Mouse (Mus musculus) heart, postnatal 25 days (tissue): Measurements from ENCODE around the gene Ess2. TPM values are rescaled to one million over a fixed set of nuclear protein-coding genes. Genes with fewer than 3 reads are reported as not detected.

Experiments
- DNase-seq: peaks from one replicate; pipeline ENCODE4 v3.0.0; 2022; ENCODE audit warnings: low spot score
- intact Hi-C: fragments of 180-260 bp; cut with DNase I; formaldehyde crosslinking; loops from one replicate; pipeline ENCODE4 v1.15.1; 2025
- total RNA-seq, 2 experiments: library from RNA; stranded (reverse); gene quantifications; 2 replicates each; pipeline ENCODE4 v1.2.3; 2021

The Ess2 gene
- total RNA-seq, 2 experiments from 2014 or later = 8.7 to 9.3 TPM

DNA sequence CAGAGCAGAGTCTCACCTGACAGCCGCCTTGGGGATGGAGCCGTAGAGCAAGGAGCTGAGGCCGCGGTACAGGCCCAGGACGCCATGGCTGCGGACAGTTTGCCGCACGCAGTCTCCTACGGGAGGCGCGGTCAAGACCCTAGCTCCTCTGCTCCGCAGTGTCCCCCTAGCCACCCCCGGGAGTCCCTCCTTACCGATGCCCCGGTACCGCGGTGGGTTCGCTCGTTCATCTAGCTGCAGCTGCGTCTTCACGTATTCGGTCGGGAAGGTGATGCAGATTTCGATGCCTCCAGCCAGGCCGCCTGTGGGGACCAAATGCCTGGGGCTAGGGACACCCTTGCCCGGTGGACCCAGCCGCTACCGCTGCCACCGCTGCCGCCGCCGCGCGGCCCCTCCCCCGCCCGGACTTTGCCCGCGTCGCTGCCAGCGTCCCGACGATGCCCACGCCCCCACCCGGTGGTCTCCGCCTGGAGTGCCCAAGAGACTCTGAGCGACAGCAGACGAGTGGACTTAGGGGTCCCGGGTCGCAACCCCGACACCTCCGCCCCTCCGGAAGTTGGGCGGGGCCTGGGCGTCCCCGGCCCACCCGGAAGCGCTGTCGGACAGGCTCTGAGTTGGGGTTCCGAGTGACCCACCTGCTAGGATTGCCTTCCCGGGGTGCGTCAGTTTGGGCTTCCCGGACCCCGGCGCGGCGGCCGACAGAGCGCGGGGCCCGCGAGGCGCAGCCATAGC is 16.4 kb upstream of the Ess2 start:
- DNase-seq = no peak
- intact Hi-C loops = loop anchor here (5.0 to 10.0 kb wide), 3 partner anchors 60 to 307 kb away; partner anchors contain the start of gene Zdhhc8

DNA sequence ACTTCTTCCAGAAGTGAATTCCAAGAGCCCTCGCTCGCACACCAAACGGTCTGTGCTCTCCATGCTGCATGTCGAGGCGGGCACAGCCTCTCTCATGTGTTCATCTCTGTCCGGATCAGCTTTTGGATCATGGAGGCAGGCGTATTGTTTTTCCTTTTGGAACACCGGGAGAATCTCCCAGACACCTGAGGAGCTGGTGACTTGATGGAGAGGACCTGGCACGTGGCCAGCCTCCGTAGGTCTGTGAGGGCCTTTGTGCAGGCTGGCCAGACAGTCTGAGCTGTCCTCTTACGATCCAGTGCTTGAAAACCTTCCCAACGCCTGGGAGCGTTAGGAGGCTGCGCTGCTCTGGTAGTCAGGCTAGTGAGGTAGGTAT is 11.0 kb upstream of the Ess2 start:
- intact Hi-C loops = loop anchor here (10.0 kb wide), 1 partner anchor 313 kb away; the partner anchor contains the start of gene Zdhhc8
- DNase-seq = no peak

DNA sequence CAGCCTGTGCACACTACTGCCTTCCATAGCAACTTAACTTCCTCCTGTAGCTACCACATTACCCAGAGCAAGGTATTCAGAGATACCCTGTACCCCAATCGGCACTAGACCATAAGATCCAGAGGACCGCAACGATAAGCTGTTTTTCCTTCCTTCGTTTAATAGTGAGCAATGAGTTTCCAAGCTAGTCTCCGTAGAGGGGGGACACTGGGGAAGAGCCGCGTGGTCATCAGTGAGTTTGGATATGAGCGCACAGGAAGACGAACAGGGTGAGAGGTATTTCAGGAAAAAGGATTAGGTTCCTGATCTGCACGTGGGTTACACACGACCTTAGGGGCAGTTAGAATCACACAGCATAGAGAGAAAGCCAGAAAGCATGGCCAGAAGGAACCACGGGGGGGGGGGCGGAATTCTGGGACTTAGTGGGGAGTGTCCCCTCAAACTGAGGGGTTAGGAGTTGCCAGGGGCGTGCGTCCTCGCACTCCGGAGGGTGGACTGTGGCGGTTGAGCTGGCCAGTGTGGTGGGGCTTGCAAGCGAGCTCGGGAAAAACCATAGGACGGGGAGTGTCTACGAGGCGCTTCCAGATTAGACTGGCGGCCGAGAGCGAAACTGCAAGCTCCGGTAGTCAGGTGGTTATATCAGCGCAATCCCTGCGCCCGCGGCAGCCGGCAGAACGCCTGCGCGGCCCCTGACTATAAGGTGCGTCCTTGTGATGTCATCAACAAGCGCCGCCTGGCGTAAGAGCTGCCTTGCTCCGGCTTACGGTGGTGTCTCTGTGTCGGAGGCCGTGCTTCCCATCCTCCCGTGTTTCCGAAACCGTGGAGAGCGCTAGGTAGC is 10.4 kb upstream of the Ess2 start:
- DNase-seq = peak; percentile 89
- intact Hi-C loops = loop anchor here (1.0 to 10.0 kb wide), 2 partner anchors 10 to 313 kb away; partner anchors contain the start of genes Ess2 and Zdhhc8

DNA sequence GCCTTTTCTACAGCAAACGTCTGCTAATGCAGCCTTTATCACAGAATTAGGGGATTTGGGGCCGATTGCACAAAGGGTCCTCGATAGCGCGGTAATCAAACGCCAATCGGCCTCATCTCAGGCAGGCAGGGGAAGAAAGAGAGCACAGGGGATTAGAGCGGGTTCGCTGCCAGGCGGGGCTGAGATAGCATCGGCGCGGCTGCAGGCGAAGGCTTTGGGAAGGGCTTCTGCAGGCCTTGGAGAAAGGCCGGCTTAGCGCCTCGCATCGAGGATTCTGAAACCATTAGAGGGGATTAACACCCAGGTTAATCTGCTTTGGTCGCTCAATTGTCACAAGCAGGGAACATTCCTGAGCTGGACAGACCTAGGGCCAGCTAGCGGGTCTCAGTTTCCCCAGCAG is 9.4 kb upstream of the Ess2 start:
- no peak for DNase-seq
- intact Hi-C loops = loop anchor here (10.0 kb wide), 1 partner anchor 314 kb away; the partner anchor contains the start of gene Zdhhc8

DNA sequence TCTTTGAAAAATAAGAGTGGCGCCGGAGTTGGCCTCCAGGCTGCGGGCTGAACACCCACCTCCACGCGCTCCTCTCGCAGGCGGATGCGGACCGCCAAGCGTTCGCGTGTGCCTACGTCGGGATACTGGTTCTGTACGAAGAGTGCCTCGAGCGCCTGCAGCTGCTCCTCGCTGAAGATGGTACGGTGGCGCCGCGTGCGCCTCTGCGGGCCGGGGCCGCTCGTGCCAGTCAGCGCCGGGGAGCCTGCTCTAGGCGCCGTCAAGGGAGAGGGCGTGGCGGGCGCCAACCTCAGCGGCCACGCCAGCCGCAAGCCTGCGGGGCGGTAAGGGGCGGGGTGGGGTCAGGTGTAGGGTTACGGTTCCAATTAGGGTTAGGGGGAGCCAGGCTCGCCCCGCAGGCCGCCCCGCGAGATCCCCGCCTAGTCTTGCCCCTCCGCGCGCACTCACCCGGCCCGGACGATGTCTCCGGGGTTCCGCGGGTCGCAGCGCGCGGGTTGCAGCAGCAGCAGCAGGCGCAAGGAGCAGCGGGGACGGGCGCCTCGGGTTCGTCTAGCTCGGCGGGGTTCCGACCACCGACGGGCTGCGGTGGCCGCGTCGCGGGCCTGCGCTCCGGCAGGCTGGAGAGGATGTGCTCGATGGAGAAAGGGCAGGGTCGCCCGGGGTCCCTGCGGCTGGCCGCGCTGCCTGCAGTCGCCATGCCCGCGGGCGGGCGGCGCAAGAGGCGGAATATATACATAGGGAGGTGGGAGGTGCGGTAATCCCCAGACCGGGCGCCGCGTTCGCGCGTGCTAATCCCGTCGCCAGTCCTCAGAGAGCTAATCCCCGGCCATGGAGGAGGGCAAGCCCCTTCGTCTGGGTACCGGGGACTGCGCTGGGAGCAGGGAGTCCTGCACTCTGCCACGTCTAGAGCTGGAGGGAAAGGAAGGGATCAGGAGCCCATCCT is 3.4 kb upstream of the Ess2 start, which contains the start of gene Gsc2:
Gsc2 (minus strand) TSS at position 753 of the 943 bp plus-strand sequence.
- no peak for DNase-seq
- intact Hi-C loops = loop anchor here (5.0 kb wide), 1 partner anchor 133 kb away; no protein-coding TSS in a partner anchor

DNA sequence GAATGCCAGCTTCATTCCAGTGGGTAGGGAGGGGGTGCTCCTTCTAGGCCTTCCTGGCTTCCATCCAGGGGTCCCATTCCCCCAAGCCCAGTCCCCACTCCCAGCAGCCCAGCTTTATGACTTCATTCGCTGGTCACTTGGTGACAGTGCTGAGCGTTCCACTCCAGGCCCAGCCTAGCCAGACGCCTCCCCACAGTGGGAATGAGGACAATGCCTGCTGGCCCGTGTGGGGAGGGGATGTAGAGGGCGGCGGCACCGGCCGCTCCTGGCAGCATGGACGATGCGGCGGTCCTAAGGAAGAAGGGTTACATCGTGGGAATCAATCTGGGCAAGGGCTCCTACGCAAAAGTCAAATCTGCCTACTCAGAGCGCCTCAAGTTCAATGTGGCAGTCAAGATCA is 12.7 kb downstream of the Ess2 start, which contains the start of the genes Dgcr2 and Tssk2:
Dgcr2 (minus strand) TSS at position 101 of the 400 bp plus-strand sequence.
Tssk2 (plus strand) TSS at position 176 of the 400 bp plus-strand sequence.
- no peak for DNase-seq
- intact Hi-C loops = loop anchor here (10.0 kb wide), 1 partner anchor 726 kb away; the partner anchor contains the start of genes Gm49601, Gp1bb and Sept5

DNA sequence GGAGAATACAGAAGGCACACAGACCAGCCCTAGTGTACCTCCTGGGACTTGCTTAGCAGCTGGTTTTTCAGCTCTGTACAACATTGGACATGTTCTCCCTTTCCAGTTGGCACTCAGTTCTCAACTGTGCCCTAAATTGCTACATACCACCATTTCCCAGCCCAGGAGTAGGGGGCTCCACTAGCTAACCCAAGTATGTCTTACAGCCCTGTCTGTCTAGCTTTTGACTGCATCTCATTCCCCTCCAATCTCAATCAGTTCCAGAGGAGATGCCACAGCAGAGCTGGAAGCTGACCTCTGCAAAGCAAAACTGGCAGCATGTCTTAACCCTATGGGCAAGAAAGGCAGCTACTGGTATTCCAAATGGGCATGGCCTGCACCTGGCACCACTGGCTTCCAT is 15.1 kb downstream of the Ess2 start:
- DNase-seq = no peak

DNA sequence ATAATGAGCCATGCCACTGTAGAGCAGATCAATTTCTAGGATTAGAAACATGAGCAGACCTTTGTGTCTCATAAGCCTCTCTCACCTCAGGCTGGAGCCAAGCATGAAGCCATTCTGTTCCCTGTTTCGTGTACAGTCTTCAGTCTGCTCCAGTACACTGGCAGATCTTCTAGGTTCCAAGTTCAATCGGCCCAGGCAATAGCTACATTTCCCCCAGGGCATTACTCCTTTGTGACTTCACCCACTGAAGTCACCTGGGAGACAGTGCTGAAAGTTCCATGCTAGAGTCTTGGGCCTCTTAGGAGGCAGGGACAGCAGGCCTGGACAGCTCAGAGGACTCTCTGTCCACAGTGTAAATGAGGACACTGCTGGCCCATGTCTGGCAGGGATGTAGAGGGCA is 17.2 kb downstream of the Ess2 start, which contains the start of gene Tssk1:
Tssk1 (plus strand) TSS at position 301 of the 400 bp plus-strand sequence.
- intact Hi-C loops = loop anchor here (10.0 kb wide), 1 partner anchor 731 kb away; the partner anchor contains the start of genes Gm49601, Gp1bb and Sept5
- DNase-seq = no peak

More for the DNA sequence above, 15.1 kb downstream of the Ess2 start:
- intact Hi-C loops = loop anchor here (10.0 kb wide), 1 partner anchor 729 kb away; the partner anchor contains the start of genes Gm49601, Gp1bb and Sept5

DNA sequence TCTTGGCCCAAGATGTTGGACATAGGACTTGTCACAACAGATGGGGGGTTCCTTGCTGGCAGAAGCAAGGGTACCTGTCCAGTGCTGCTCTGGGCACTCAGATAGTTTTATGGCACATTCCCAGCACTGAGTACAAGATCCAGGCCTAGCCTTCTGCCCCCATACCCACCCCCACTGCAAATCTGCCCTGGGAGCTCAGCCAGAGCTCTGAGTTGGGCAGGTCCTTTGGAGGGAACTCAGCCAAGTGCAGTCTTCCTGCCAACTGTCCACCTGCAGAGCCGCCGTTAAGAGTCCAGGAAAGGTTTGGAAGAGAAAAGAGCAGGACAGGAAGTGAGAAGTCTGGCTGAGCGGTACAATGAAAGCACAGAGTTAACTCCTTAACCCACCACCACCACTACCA is 18.5 kb downstream of the Ess2 start:
- no peak for DNase-seq
- intact Hi-C loops = loop anchor here (10.0 kb wide), 1 partner anchor 732 kb away; the partner anchor contains the start of genes Gm49601, Gp1bb and Sept5

DNA sequence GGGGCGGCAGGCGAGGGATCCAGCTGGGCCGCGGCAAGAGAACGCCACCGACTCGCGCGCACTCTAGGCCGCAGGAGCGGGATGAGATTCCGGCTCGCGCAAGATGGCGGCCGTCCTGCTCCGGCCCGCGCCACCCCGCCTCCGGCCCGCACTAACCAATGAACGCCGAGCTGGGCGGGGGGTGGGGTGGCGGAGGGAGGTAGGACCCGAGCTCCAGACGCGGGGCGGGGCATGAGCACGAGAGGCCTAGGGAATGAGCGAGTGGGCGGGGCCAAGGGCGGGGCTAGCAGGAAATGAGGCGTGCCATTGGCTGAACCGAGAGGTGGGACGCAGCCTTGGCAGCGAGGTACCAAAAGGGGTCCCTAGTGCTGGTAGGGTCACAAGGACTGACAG is 19.6 kb downstream of the Ess2 start, which contains the start of gene Gm20518:
Gm20518 (minus strand) TSS at position 105 of the 393 bp plus-strand sequence.
- intact Hi-C loops = loop anchor here (10.0 kb wide), 1 partner anchor 733 kb away; the partner anchor contains the start of genes Gm49601, Gp1bb and Sept5
- DNase-seq = peak; percentile 97

DNA sequence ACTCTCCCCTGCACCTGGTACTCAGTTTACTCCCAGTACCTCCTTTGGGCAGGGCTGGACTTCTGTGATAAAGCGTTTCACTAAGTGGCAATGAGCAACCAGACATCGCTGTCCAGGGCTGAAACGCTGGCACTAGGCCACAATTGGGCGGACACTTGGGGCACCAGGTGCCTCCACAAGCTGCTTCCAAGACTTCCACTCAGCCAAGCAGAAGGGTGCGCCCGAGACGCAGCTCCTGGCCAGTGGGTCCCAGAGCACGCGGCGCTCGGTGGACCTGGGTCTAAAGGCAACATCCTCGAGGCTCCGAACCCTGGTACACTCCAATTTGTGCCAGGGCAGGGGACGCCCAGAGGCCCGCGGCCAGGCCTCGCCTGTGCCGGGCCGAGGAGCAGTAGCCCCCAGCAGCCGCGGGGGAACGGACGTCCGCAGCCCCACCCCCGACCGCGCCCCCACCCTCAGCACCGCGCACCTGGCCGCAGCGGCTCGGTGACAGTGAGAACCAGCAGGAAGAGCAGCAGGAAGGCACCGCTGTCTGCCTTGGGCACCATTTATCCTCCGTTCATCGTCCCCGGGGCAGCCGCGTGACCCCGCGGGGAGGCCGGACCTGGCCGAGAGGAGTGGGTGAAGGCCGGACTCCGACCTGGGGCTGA is 20.1 kb downstream of the Ess2 start:
- intact Hi-C loops = loop anchor here (10.0 kb wide), 1 partner anchor 734 kb away; the partner anchor contains the start of genes Gm49601, Gp1bb and Sept5
- peak; percentile 47 for DNase-seq

DNA sequence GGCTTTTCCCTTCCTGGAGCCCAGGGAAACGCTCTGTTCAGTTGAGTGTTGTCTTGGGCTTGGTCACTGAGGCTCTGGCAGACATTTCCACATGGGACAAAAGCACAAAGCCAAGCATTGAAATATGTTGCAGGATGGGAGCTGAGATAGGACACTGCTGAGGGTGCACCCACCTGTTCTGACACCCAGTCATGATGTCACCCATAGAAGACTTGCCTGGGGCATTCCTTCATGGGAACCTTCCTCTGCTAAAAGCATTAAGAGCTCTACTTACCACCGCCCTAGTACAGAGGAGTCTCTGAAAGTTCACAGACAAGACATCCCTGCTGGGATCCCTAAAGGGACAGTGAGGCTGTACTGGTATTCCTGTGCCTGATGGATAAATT is 20.8 kb downstream of the Ess2 start:
- intact Hi-C loops = loop anchor here (10.0 kb wide), 1 partner anchor 734 kb away; the partner anchor contains the start of genes Gm49601, Gp1bb and Sept5
- DNase-seq = no peak

DNA sequence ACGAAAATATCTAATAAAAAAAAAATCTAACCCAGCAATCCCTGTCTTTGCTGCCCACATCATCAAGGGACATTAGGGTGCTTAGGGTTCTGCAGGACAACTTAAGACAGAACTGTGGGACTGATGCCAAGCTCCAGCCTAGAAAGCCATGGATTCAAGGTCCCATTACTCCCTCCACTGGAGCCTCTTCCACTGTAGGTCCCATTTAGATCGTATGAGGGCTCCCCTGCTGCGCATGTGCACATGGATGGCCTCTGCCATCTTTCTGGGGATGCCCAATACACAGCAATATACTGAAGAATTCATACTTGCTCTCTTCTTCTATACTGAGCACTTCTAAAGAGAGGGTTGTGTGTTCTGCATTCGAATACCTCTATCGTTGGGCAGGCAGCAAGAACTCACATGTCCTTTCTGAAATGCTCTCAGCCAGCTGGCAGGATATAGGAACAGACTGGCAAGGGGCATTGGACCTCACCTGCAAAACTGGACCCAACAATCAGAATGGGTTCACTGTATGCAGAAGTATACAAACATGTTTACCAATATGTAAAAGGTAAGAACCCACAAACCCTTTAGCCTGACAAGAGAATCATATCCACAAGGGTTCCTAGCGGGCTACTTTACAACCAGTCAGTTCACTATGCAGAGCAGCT is 21.3 kb downstream of the Ess2 start:
- DNase-seq = no peak
- intact Hi-C loops = loop anchor here (10.0 kb wide), 1 partner anchor 735 kb away; the partner anchor contains the start of genes Gm49601, Gp1bb and Sept5

DNA sequence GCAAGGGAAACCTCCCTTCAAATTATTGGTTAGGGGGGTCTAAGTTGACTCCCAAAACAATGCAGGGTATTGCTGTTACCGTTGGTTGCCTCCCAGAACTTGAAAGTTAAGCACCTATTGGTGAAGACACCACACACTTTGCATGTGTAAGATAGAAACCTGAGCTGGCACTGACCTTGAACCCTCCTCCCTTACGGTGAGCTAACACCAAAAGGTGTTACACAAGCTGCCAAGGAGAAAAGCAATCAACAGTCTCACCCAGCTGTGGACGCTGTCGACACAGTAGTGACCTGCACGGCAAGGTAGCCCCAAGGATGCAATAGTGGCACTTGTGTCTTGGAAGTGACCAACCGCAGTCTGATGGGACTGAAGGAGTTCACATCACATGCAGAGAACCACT is 27.0 kb downstream of the Ess2 start:
- intact Hi-C loops = no loop called here
- DNase-seq = no peak

DNA sequence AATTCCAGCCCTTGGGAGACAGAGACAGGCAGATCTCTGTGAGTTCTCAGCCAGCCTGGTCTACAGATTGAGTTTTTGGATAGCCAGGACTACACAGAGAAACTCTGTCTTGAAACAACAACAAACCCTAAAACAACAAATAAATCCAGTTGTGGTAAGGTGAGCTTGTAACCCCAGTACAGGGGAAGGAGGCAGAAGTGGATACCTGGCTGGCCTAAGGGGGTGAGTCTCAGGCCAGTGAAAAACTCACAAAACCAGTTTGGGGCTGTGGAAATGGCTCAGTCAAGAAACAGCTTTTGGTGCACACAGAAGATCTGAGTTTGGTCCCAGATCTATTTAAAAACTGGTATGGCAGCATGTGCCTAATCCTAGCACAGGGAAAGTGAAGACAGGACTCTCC is 29.0 kb downstream of the Ess2 start:
- DNase-seq = no peak
- intact Hi-C loops = no loop called here

DNA sequence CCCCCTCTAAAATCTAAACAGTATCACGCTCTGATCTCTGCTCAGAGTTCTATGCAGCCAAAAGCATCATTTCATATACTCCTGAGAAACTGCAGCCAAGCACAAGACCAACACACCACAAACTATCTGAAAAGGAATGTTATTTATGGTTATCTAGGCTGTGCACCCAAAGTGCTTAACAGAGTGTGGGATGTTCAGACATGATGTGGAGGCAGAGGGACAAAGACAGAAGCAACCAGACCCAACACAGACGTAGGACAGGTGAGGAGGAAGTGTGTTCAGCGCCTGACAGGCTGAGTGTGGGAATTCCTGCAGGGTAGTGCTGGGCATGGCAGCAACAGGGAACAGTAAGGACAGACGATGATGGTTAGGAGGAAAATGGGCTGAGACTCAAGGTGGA is 31.6 kb downstream of the Ess2 start:
- intact Hi-C loops = no loop called here
- no peak for DNase-seq

DNA sequence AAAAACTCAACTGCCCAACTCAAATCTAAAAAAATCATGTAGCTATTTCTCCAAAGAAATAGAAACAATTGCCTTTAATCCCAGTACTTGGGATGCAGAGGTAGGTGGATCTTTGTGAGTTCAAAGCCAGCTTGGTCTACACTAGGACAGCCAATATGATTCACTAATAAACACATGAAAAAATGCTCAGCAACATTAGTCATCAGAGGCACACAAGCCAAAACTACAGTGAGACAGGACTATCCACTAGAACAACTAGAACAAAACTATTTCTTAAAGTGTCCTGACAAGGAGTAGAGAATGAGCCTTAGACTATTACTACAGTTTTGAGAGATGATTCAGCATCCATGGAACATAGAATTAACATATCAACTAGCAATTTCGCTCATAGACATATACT is 35.1 kb downstream of the Ess2 start:
- intact Hi-C loops = no loop called here
- DNase-seq = no peak

DNA sequence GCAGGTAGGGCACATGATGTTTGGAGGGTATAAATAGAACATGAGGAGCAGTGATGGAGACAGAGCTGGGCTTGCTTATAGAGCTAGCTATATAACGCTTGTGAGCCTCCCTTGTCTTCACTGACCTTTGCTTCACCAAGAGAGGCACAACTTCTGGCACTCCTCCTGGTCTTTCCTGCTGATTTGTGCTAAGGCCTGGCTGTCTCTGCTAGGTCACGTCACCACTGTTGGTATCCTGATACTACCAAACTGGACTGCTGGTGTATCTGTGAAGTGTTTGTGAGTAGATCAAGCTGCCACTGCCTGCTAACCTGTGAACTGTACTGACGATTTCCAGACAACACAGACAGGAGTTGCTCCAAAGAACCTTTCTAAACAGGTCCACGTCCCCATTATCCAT is 36.0 kb downstream of the Ess2 start:
- DNase-seq = no peak

More for the DNA sequence above, 36.0 kb downstream of the Ess2 start:
- intact Hi-C loops = no loop called here
